Mouse (Mus musculus) effector memory CD4-positive, alpha-beta T cell, adult 5 months (primary cell): Measurements from ENCODE around the gene Hsfy2. TPM values are rescaled to one million over a fixed set of nuclear protein-coding genes. Genes with fewer than 3 reads are reported as not detected.

Source experiments
- polyA plus RNA-seq: library from polyadenylated mRNA; unstranded; fragments of 100-300 nt; shearing (Covaris generic); gene quantifications from one replicate; pipeline ENCODE4 v1.2.1, GENCODE M21; 2017

The Hsfy2 gene
- polyA plus RNA-seq: not detected

GRCm38 (mm10) chr1:56637335-56637734 is at the start of gene Hsfy2:
Gene Hsfy2, minus strand, starts transcription at chr1:56637435.

